Mouse (Mus musculus) embryo, embryonic 11.5 days (tissue): ENCODE measurements around the gene Tmigd3.

Experiments
- DNase-seq: peaks from one replicate; pipeline ENCODE4 v3.0.0-alpha.2; 2012; ENCODE audit warnings: low read depth, low spot score

The Tmigd3 gene

DNA sequence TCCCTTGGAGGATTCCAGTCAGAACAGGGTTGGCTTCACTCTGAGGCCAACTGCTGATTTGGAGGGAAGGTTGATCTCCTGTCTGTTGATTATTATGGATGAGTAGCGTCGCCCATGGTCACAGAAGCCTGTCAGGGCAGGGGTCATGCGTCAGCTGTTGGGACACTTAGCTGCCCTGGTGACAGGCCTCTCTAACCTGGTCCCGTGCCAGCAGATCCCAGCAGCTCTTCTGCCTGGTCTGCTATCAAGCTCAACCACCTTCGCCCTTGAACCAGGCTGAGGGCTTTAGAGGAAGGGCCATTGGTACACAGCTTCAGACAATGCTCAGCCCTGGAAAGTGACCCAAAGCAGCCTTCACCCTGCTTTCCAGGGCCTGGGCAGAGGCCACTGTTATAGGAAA lies 5.3 kb downstream of the Tmigd3 start:
- DNase-seq, result no peak

DNA sequence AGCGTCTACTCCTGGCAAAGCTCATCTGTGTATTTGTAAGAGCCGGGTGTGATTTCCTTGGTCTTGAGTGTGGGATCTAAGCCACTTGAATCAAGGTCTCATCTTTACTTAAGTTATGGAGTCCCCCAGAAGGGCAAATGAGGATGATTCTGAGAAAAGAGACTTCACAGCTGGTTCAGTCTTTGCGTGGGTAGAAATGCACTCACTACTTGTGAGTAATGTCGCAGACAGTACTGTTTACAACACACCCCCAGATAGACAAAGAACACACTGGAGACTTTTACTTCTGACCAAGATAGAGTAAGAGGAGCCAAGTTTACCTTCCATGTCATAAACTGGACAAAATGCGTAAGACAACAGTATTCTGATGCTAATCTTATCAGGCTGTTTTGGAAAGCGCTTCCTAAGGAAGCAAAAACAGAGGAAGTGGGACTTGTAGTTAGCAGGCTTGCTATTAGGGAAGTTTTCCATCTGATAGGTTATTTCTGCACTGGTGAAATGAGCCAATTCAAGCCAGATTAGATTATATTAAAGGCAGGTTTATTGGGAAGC lies 6.6 kb downstream of the Tmigd3 start:
- DNase-seq, result no peak

DNA sequence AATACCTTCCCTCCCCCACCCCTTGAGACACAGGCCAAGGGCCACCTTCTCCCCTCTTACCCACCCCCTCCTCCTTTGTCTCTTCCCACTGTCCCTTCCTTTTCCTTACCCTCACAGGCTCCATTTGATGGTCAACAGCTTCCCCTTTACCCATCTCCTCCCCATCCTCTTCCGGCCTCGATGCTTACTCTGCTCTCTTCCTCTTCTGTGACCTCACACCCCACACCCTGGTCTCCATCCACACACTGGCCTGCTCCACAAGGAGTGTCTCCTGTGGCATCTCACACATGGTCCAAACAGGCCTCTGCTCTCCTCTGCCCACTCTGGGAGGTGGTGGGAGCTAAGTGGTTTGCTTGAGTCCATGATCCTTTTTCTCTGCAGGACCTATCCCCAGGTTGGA lies 7.2 kb downstream of the Tmigd3 start:
- no peak for DNase-seq

DNA sequence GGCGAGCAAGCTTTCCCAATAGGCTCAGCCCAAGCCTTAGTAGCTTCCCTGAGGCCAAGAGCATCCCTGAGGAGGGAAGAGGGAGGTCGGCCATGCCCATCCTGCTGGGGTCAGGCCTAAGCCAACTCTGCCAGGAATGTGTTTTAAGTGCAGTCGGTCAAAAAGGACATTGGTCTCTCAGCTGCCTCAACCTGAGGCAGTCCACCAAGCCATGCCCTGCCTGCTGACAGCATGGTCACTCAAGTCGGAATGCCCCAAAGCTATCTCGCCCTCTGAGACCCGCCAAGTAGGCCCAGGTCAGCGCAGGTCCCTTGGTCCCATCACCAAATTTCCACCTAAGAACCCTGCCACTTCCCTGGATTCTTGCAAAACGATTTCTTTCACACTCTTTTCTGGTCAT lies 8.0 kb downstream of the Tmigd3 start:
- DNase-seq, result no peak

DNA sequence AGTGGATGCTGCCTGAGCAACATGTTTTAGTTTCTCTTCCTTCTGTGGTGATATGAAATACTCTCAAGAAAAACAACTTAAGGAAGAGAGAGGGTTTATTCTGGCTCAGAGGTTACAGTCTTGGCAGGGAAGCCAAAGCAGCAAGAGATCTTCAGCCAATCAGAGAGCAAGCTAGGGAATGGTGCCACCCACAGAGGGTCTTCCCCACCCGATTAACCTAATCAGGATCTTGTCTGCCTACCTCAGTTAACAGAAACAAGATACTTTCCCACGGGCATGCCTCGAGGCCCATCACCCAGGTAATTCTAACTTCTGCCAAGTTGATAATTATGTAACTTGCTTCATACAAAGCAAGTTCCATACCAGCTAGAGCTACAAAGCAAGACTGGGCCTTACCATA lies 9.7 kb downstream of the Tmigd3 start:
- DNase-seq, result no peak

DNA sequence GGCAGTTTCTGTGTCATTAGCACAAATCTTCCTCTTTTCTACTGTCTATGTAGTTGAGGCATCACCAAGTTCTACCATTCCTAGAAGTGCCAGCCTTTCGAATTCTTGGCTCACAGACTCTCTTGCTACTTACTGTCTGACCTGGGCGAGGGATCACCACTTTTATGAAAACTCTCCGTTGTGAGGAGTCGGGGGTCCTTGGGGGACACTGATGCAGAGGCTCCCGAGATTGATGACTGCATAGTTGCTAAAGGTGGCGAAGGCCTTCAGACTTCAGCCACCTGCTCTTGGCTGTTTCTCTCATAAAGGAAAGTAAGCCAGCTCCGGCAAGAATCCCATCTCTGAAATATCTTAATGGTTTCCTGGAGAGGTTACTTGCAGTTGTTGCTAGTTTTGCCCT lies 11.4 kb downstream of the Tmigd3 start:
- no peak for DNase-seq

DNA sequence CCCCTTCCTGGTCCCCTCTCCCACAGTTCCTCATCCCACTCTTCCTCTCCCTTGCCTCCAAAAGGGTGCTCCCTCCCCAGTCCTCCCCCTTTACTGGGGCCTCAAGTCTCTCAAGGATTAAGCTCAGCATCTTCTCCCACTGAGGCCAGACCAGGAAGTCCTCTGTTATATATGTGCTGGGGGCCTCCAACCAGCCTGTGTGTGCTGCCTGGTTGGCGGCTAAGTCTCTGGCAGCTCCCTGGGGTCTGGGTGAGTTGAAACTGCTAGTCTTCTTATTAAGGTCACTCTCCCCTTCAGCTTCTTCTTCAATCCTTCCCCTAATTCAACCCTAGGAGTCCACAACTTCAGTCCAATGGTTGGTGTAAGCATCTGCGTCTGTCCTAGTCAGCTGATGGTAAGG lies 12.4 kb downstream of the Tmigd3 start:
- DNase-seq, result no peak

DNA sequence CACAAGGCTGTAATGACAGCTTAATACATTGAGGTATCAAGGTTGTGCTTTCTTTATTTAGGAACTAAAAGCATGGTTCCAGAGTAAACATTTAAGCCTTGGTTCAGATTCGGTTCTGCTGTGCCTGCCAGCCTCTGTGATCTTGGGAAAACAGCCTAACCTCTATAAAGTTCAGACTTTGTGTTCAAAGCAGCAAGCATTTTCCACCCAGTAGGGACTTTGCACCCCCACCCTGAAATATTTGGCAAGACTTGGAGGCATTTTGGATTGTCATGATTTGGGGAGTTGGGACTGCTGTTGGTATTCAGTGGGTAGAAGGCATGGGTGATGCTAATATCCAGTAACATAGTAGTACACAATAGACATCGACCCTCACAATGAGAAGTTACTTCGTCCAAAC lies 18.3 kb downstream of the Tmigd3 start:
- DNase-seq, result no peak

DNA sequence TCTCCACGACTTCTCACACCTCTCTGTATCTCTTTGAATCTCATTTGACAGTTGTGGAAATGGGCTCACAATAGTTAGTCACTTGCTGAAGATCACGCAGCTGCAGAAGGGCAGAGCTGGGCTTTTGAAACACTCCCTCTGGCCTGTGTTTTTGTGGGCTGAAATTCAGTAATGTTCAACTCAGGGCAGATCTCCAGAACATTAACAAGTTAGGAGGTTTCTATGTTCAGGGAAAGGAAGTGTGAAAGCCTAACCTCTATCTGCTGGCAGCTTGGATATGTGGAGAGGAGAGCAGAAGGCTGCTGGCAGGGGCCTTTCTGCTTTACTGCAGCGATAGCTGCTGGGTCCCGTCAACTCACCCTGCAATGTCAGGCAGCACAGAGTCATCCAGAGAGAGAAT lies 19.5 kb downstream of the Tmigd3 start:
- no peak for DNase-seq

DNA sequence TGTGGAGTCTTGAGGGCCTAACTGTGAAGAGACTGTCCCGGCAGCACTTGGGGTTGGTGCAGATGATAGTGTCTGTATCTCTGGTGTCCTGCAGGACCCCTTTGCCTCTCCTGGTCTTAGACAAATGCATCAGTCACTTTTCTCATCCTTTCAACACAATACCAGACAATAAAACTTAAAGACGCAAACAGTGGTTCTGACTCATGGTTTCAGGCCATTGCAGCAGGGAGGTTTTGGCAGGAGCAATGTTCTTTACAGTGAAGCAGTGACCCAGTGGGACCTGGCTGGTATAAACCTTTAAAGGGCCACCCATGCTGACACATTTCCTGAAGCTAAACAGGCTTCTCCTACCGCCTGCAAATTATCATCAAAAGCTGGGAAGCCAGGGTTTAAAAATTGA lies 20.4 kb downstream of the Tmigd3 start:
- no peak for DNase-seq

DNA sequence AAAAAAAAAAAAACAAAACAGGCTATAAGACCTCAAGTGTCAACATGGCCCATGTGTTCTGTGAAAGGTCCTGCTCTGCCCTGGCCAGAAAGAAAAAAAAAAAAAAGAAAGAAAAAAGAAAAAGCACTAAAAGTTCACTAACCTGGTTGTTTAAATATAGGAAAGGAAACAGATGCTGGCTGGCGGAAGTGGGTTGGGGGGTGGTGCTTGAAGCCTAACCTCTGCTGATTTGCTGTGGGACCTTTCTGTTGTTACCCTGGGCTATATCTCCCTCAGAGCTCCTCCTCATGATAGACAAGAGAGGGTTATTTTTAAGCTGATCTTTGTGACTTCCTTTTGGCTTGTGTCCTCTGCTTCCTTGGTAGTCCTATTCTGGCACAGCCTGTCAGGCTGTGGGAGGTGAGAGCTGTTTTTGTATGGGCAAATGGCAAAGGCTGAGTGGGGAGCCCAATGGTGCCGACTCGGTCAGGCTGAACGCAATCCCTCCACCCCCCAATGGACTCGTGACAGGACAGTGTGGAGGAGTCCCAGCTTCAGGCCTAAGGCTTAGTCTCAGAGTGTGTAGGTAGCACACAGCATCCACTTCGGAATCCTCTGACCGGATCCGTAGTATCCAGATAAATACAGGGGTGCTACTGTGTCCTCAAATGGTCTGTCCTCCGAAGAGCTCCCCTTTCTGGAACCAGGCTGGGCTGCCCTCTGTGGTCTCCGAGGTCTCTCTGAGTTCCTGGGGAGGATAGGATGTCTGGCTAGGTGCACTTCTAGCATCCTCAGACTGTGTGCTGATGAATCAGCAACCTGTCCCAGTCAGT lies 21.3 kb downstream of the Tmigd3 start:
- DNase-seq, result no peak

DNA sequence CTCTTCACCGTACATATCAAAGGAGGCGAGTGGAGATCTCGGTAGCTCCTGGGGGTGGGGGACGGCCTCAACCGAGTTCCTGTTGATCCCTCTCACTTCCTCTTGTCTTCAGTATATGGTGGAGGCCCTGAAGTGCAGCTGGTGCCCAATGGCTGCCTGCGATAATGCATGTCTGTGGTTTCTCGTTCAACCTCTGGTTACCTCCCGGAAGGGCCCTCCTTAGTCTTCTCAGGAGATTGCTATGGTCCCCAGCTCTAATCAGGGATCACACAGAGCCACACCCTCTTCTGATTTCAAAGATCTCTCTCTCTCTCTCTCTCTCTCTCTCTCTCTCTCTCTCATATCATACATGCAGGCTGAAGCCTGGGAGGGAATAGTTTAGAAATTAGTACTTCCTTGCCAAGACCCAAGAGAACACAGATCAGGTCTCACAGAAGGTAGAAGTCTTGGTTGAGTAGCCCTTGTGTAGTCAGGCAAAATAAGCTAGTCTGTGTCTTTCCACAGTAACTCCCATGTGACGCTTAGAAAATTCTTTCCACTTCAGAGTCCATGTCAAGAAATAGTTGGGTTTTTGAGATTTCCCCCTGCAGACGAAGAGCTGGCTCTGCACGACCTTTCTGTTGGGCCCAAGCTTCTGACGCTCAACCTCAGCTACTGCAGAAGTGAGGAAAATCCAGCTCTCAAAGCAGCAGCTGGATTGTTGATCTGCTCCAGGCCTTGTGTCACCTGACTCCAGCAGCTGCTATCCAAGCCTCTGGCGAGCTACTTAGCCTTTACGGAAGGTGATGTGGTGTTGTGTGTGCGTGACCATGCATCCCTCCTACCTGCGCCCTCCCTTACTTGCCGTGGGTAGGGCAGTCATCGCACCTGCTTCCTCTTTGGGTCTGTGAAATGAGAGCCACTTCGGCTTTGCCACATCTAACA lies 22.1 kb downstream of the Tmigd3 start:
- DNase-seq, result no peak

DNA sequence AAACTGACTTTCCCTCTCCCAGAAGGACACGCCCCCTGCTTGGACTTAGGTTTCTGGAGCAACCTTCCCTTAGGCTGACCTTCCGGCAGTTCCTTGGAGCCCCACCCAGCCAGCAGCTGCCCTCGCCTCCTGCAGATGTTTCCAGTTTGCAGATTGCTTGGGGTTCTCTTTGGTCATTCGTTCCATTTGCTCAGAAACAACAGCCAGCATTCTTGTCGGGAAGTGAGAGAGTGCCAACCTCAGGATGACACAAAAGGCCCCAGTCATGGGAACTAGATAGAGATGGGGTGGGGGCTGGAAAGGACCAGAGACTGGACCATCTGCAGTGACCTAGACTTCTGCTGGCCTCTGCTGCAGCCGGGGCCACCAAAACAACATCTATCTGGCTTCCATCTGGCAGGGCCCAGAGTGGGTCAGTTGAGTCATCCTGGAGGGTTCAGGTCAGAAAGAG lies 23.3 kb downstream of the Tmigd3 start:
- DNase-seq, result no peak

DNA sequence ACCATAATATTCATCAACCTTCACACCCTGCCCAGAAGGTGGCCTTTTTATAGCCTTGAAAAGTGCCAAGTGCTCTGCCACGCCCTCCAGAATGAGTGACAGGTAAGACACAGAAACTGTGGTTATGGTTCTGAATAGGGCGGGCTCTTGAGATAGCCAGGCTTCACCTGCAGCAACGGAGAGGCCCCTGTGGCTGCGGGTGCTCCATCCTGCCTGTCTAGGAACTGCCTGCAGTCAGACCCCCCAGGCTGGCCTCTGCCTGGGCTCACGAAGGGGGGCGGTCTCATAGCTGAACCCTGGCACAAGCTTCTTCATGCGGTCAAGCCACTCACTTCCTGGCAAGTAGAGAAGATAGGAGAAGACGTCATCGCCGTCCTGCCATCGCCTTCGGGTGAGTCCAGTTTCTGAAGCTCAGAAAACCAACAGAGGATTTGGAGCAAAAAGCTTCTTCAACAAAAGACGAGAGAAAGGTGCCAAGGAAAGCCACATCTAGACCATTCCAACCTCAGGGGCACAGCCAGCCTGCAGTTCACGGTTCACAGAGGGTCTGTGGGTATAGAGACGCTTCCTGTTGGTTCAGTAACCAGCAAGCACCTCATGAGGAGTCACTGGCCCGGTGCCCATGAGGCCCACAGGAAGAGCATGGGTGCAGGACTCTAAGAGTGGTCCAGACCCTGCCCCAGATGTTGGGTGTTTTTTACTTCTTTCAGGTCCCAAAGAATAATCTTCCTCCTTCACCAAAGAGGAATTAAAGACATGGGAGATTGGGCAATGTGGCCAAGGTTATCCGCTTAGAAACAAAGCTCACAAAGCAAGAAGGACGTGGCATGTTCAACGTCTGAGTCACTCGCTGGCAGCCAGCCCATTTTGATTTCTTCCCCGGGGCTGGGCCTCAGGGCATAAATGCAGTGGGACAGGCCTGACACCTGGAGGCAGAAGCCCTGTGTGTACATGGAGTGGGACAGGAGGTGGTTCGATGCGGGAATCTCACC lies 24.2 kb downstream of the Tmigd3 start:
- no peak for DNase-seq

DNA sequence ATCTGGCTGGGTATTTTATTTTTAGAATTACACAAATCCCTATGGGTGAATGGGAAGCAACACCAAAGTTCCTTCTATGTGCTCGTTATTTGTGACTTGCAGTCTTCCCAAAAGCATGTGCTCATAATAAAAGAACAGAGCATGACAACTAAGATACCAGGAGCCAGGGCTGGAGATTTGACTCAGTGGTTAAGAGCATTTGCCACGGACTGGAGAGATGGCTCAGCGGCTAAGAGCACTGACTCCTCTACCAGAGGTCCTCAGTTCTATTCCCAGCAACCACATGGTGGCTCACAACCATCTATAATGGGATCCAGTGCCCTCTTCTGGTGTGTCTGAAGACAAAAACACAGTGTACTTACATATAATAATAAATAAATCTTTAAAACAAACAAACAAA lies 26.1 kb downstream of the Tmigd3 start:
- DNase-seq, result no peak

DNA sequence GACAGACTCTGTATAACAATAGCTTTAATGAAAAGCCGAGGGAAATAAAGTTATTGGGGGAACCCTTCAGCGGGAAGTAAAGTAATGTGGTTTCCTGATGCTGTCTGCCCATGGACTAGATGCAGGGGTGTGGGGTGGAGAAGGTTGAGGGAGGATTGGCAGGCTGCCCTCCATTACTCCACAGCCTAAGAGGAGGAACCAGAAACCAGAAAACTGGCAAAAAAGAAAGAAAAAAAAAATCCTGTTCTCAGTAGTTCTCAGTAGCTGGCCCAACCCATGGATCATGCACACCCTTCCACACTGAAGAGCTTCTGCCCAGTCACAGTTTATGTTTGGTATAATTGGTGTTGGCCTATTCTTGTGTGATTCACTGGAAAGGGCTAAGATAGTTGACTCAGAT lies 27.6 kb downstream of the Tmigd3 start:
- DNase-seq, result no peak

DNA sequence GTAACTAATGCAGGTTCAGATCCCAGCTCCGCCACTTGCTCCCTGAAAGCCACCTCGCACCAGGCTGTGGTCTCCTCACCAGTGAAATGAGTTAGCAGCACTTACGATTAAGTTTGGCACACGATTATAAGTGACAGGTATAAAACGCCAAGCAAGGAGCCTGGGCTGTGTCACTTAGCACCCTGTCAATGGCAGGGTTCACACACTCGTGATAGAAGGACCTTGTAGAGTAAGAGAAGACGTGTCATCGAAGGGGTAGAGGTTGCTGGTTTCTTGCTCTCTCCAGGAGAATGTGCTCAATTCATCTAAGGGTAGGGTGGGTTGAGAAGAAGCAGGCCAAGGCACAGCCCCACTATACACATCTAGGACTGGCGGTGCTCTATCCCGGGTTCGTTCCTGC lies 28.2 kb downstream of the Tmigd3 start:
- no peak for DNase-seq

DNA sequence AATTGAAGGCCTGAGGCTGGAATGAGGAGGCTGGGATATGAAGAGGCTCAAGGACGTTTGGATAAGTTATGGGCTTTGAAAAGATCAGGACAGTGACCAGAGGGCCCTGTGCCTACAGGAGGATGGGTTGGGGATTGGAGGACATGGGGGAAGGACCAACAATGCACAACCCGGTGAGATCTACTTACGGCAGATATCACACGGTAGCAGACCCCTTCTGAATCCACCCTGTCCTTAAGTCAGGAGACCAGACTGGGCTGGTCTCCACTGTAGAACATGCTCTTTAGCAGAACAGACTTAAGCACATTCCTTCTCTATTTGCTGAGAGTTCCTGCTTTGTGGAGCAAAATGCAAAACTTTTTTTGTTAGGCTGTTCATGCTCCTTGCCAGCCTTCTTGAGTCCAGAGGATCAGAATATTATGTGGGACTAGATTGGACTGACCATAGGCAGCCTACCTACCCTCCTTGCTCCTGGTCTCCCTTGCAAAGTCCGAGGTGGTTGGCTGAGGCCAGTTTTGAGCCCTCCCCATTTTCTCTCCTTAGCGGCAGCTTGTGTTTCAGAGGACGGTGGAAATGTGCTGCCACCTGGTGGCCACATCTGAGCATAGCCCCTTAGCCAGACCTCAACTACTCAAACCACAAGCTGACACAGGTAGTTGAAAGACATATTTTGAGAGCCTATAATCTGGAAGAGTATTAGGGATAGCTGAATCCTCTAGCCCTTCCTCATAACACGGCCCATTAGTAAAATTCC lies 28.9 kb downstream of the Tmigd3 start:
- peak; percentile 76 for DNase-seq

DNA sequence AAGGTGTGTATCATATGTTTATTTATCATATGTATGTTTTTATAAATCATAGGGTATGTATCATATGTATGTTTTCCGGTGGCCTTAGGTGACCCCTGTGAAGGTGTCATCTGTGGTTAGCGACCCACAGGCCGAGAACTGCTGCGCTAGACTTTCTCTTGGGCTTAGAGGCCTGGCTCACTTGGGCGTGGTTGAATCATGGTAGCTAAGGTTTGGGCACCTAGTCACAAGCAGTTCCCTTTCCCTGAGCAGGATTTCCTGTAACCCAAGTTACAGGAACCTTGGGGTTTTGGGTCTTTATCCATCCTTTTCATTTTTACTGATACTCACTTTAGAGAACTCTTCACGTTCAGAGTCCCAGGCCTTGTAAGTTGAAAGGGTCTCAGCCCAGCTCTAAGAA lies 29.6 kb downstream of the Tmigd3 start:
- no peak for DNase-seq

DNA sequence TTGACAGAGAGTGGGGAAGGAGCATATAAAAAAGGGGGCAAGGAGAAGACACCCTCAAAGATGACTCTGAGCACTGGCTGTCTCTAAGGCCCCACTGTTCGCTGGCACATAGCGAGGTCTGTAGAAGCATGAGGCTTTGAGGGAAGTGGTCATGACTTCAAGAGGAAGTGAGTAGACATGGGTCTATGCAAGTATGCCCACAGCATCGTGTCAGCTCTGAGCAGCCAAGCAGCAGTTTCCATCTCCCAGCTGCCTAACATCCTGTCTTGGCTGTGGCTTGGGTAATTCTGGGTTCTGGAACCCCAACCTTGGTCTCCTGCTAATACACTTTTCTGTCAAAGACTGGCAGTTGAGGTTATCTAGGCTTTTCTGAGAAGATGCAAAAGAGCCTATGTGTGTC lies 30.0 kb downstream of the Tmigd3 start:
- no peak for DNase-seq

DNA sequence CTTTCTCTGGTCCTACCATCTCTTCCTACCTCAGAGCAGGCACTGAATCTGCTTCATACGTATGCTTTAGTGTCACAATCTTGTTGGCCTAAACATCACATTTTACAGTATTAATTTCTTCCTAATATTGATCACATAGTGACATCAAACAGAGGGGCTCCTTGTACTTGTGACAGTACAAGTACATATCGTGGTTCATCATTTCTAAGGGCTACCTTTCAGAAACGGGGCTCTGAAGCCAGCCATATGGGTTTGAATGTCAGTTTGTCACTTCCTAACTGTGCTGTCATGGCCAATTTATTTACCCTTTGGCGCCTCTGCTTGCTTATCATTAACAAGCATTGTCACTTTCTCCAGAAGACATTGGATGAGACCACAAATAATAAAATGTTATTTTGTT lies 30.8 kb downstream of the Tmigd3 start:
- no peak for DNase-seq
